Mouse (Mus musculus): Measurements from ENCODE around the gene Patj. TPM values are rescaled to one million over a fixed set of nuclear protein-coding genes. Genes with fewer than 3 reads are reported as not detected.

Gene Patj
- total and polyA plus RNA-seq, 3 experiments, result 0.19 to 0.46 TPM; not detected in 1

- no peak overlapping the region for H3K4me3 ChIP-seq (ENCODE audit: control insufficient read depth in 1 of 2, insufficient read depth in 1 of 2, low read depth in 2 of 2, low read length in 2 of 2)
- no peak overlapping the region for H3K27ac ChIP-seq (ENCODE audit: control insufficient read depth, low read depth, low read length)
- no peak overlapping the region for H3K9ac ChIP-seq (ENCODE audit: control insufficient read depth, low read depth, low read length, poor library complexity, severe bottlenecking)
- no peaks in the 10 kb centered on the region for H3K79me2 ChIP-seq (ENCODE audit: control insufficient read depth, insufficient read depth, low read length, poor library complexity)
- H3K27me3 ChIP-seq (ENCODE audit: control insufficient read depth in 1 of 2, insufficient read depth in 2 of 2, low read length in 2 of 2), result no peaks in the 10 kb centered on the region; a peak in 1 of 4 replicates
- H3K4me1 ChIP-seq (ENCODE audit: control insufficient read depth in 1 of 2, insufficient read depth in 2 of 2, low read length in 2 of 2), result no peaks in the 10 kb centered on the region
- H3K36me3 ChIP-seq (ENCODE audit: control insufficient read depth in 1 of 2, insufficient read depth in 2 of 2, low read length in 2 of 2), result no peaks in the 10 kb centered on the region
- no peak for DNase-seq (ENCODE audit: low read depth, low spot score)
- TF ChIP-seq ETS1 (IDR thresholded peaks at IDR 0.05; ENCODE audit: low read depth, low read length) (no peak), GATA1 (IDR thresholded peaks at IDR 0.05; ENCODE audit: low read depth, low read length) (no peak), NELFE (IDR thresholded peaks at IDR 0.05; ENCODE audit: low read depth, low read length) (no peak), POLR2AphosphoS5 (IDR thresholded peaks at IDR 0.05; ENCODE audit: borderline replicate concordance, low read depth, low read length) (no peak)
- no peaks in the 10 kb centered on the region for H3K9me3 ChIP-seq (replicated peaks; ENCODE audit: insufficient read depth, low read length)
Measured at GRCm38 (mm10) chr4:98504743-98505142, 109.2 kb downstream of the Patj start.

DNA sequence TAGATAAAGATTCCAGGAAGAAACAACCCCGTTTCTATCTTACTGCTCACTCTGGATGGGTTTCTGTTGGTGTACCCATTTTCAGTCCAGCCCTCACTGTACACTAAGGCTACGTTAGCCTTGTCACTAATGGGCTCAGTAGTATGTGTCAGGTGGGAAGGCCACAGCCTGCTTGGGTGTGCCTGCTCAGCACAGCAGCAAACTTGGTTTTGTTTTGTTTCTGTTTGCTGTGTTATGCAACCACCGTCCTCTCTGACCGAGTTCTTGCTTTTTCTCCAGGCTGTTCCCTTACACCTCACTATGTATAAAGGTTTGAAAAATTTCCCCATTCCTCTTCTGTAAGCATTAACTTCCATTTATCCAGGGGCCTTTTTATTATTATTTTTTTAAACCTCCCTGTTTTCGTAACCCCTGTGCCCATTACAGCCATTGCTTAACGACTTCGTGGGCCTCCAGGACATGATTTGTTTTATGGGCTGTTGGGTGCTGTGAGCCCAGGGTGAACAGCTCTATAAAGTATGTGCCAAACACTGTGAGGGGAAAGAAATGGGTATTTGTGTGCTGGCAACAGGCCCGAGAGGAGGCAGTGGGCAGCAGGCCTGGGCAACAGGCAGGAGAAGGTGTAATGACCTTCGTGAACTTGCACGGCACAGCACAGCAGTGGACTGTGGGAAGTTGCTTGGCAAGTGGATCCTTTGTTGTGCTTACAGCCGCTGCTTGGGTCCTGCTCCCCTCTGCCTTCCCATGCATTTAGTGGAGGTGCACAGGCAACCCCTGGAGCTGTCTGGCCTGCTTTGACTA, 113.1 kb downstream of the Patj start:
- Histone ChIP-seq H3K27me3 (ENCODE audit: control insufficient read depth in 1 of 2, insufficient read depth in 2 of 2, low read length in 2 of 2) (no peaks in the 10 kb centered on the region), H3K4me3 (ENCODE audit: control insufficient read depth in 1 of 2, insufficient read depth in 1 of 2, low read depth in 2 of 2, low read length in 2 of 2) (no peak overlapping the region), H3K9ac (ENCODE audit: control insufficient read depth, low read depth, low read length, poor library complexity, severe bottlenecking) (no peak overlapping the region), H3K9me3 (replicated peaks; ENCODE audit: insufficient read depth, low read length) (no peaks in the 10 kb centered on the region), H3K27ac (ENCODE audit: control insufficient read depth, low read depth, low read length) (no peak overlapping the region), H3K4me1 (ENCODE audit: control insufficient read depth in 1 of 2, insufficient read depth in 2 of 2, low read length in 2 of 2) (no peaks in the 10 kb centered on the region), H3K36me3 (ENCODE audit: control insufficient read depth in 1 of 2, insufficient read depth in 2 of 2, low read length in 2 of 2) (no peaks in the 10 kb centered on the region), H3K79me2 (ENCODE audit: control insufficient read depth, insufficient read depth, low read length, poor library complexity) (no peaks in the 10 kb centered on the region)
- TF ChIP-seq USF2 (IDR thresholded peaks at IDR 0.05; ENCODE audit: borderline replicate concordance in 1 of 2, insufficient read depth in 1 of 2, low read depth in 1 of 2, low read length in 2 of 2), result no peak
- no peak for TF ChIP-seq ETS1 (IDR thresholded peaks at IDR 0.05; ENCODE audit: low read depth, low read length)
- TF ChIP-seq RAD21 (IDR thresholded peaks at IDR 0.05; ENCODE audit: low read depth, low read length), result no peak
- TF ChIP-seq E2F4 (IDR thresholded peaks at IDR 0.05; ENCODE audit: borderline replicate concordance, low read depth, low read length), result no peak
- no peak for TF ChIP-seq ZKSCAN1 (IDR thresholded peaks at IDR 0.05; ENCODE audit: low read depth, low read length)
- no peak for TF ChIP-seq MYC (IDR thresholded peaks at IDR 0.05; ENCODE audit: low read depth, low read length)
- no peak for TF ChIP-seq JUND (IDR thresholded peaks at IDR 0.05; ENCODE audit: low read depth, low read length)
- no peak for TF ChIP-seq CHD2 (IDR thresholded peaks at IDR 0.05; ENCODE audit: low read length)
- DNase-seq (ENCODE audit: low read depth, low spot score), result no peak

DNA sequence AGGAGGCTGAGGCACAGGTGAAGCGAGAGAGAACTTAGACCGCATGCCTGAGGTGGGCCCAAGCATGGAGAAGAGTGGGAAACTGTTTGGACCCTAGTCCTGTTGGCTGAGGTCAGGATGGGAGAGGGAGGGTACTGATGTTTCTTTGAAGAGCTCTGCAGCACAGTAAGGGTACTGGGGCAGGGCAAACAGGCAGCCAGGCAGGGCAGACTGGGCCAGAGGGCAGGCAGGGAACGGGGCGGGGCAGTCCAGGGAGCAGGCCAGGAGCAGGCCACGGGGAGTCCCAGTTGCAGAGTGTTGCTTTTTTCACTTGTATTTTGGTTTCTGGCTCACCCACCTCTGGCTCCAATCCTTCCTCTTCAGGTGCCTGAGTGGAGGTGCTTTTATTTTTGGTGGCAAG, 114.4 kb downstream of the Patj start:
- Histone ChIP-seq H3K79me2 (ENCODE audit: control insufficient read depth, insufficient read depth, low read length, poor library complexity) (no peaks in the 10 kb centered on the region), H3K27me3 (ENCODE audit: control insufficient read depth in 1 of 2, insufficient read depth in 2 of 2, low read length in 2 of 2) (no peaks in the 10 kb centered on the region), H3K27ac (ENCODE audit: control insufficient read depth, low read depth, low read length) (no peak overlapping the region), H3K36me3 (ENCODE audit: control insufficient read depth in 1 of 2, insufficient read depth in 2 of 2, low read length in 2 of 2) (no peaks in the 10 kb centered on the region), H3K9me3 (replicated peaks; ENCODE audit: insufficient read depth, low read length) (no peaks in the 10 kb centered on the region), H3K4me3 (ENCODE audit: control insufficient read depth in 1 of 2, insufficient read depth in 1 of 2, low read depth in 2 of 2, low read length in 2 of 2) (no peak overlapping the region), H3K4me1 (ENCODE audit: control insufficient read depth in 1 of 2, insufficient read depth in 2 of 2, low read length in 2 of 2) (no peaks in the 10 kb centered on the region), H3K9ac (ENCODE audit: control insufficient read depth, low read depth, low read length, poor library complexity, severe bottlenecking) (no peak overlapping the region)
- DNase-seq (ENCODE audit: low read depth, low spot score), result no peak
- TF ChIP-seq TCF12 (IDR thresholded peaks at IDR 0.05; ENCODE audit: low read depth, low read length), result no peak
- TF ChIP-seq MYB (IDR thresholded peaks at IDR 0.05; ENCODE audit: low read depth, low read length), result no peak
- TF ChIP-seq GABPA (IDR thresholded peaks at IDR 0.05; ENCODE audit: low read depth, low read length), result no peak
- TF ChIP-seq TBP (IDR thresholded peaks at IDR 0.05; ENCODE audit: low read depth, low read length), result no peak
- TF ChIP-seq ZMIZ1 (IDR thresholded peaks at IDR 0.05; ENCODE audit: low read depth, low read length), result no peak
- TF ChIP-seq HCFC1 (IDR thresholded peaks at IDR 0.05; ENCODE audit: low read depth, low read length), result no peak
- no peak for TF ChIP-seq SIN3A (IDR thresholded peaks at IDR 0.05; ENCODE audit: low read length)
- TF ChIP-seq USF1 (IDR thresholded peaks at IDR 0.05; ENCODE audit: low read depth, low read length), result no peak
- no peak for TF ChIP-seq MXI1 (IDR thresholded peaks at IDR 0.05; ENCODE audit: low read depth, low read length)
- TF ChIP-seq ZKSCAN1 (IDR thresholded peaks at IDR 0.05; ENCODE audit: low read depth, low read length), result no peak
- TF ChIP-seq MAFK (IDR thresholded peaks at IDR 0.05; ENCODE audit: borderline replicate concordance, low read depth, low read length), result no peak
- no peak for TF ChIP-seq CHD2 (IDR thresholded peaks at IDR 0.05; ENCODE audit: low read length)
- no peak for TF ChIP-seq KAT2A (conservative IDR thresholded peaks at IDR 0.05; ENCODE audit: low read depth, low read length)
- no peak for TF ChIP-seq RCOR1 (IDR thresholded peaks at IDR 0.05; ENCODE audit: low read depth, low read length)
- no peak for TF ChIP-seq POLR2AphosphoS2 (IDR thresholded peaks at IDR 0.05; ENCODE audit: low read length)
- no peak for TF ChIP-seq RAD21 (IDR thresholded peaks at IDR 0.05; ENCODE audit: low read depth, low read length)
- no peak for TF ChIP-seq POLR2AphosphoS5 (IDR thresholded peaks at IDR 0.05; ENCODE audit: borderline replicate concordance, low read depth, low read length)
- TF ChIP-seq UBTF (IDR thresholded peaks at IDR 0.05; ENCODE audit: borderline replicate concordance, insufficient read depth, low read depth, low read length), result no peak
